Mouse (Mus musculus): ENCODE results near the gene Cul3. TPM values are rescaled to one million over a fixed set of nuclear protein-coding genes. Genes with fewer than 3 reads are reported as not detected.

The Cul3 gene
- polyA plus RNA-seq, 1 experiment: 1.4 TPM

GRCm38 (mm10) chr1:80330970-80331369 lies 9.3 kb downstream of the Cul3 start:
- TF ChIP-seq GATA1 (IDR thresholded peaks at IDR 0.05; ENCODE audit: low read length) (no peak), TAL1 (IDR thresholded peaks at IDR 0.05; ENCODE audit: low read length) (no peak)
- no peaks in the 10 kb centered on the region for H3K9me3 ChIP-seq (ENCODE audit: control insufficient read depth, low read length)
- peaks cover 23% of the 10 kb centered on the region for H3K4me1 ChIP-seq (ENCODE audit: control insufficient read depth)
- H3K36me3 ChIP-seq (ENCODE audit: control insufficient read depth): peaks cover 5% of the 10 kb centered on the region
- no peaks in the 10 kb centered on the region for H3K27me3 ChIP-seq (ENCODE audit: control insufficient read depth)
- H3K4me3 ChIP-seq (replicated peaks): no peak overlapping the region

- no peaks in the 10 kb centered on the region for H3K9me3 ChIP-seq (ENCODE audit: control insufficient read depth, low read length)
- peaks cover 15% of the 10 kb centered on the region for H3K36me3 ChIP-seq (ENCODE audit: control insufficient read depth)
- TF ChIP-seq TAL1 (IDR thresholded peaks at IDR 0.05; ENCODE audit: low read length) (no peak), GATA1 (IDR thresholded peaks at IDR 0.05; ENCODE audit: low read length) (no peak)
- no peak overlapping the region for H3K4me3 ChIP-seq (replicated peaks)
- H3K4me1 ChIP-seq (ENCODE audit: control insufficient read depth): peaks cover 10% of the 10 kb centered on the region
- no peaks in the 10 kb centered on the region for H3K27me3 ChIP-seq (ENCODE audit: control insufficient read depth)
These were observed 14.5 kb downstream of the Cul3 start for GRCm38 (mm10) chr1:80325761-80326160.

GRCm38 (mm10) chr1:80324370-80324769 lies 15.9 kb downstream of the Cul3 start:
- no peaks in the 10 kb centered on the region for H3K27me3 ChIP-seq (ENCODE audit: control insufficient read depth)
- peaks cover 2% of the 10 kb centered on the region for H3K4me1 ChIP-seq (ENCODE audit: control insufficient read depth)
- TF ChIP-seq GATA1 (IDR thresholded peaks at IDR 0.05; ENCODE audit: low read length): no peak
- TF ChIP-seq TAL1 (IDR thresholded peaks at IDR 0.05; ENCODE audit: low read length): no peak
- H3K9me3 ChIP-seq (ENCODE audit: control insufficient read depth, low read length): no peaks in the 10 kb centered on the region
- no peak overlapping the region for H3K4me3 ChIP-seq (replicated peaks)
- peaks cover 18% of the 10 kb centered on the region for H3K36me3 ChIP-seq (ENCODE audit: control insufficient read depth)

GRCm38 (mm10) chr1:80315533-80316045 lies 24.7 kb downstream of the Cul3 start:
- TF ChIP-seq TAL1 (IDR thresholded peaks at IDR 0.05; ENCODE audit: low read length) (no peak), GATA1 (IDR thresholded peaks at IDR 0.05; ENCODE audit: low read length) (no peak)
- Histone ChIP-seq H3K36me3 (ENCODE audit: control insufficient read depth) (peaks cover 11% of the 10 kb centered on the region), H3K9me3 (ENCODE audit: control insufficient read depth, low read length) (no peaks in the 10 kb centered on the region), H3K4me1 (ENCODE audit: control insufficient read depth) (no peaks in the 10 kb centered on the region; the same call in 1 of the 2 replicates), H3K27me3 (ENCODE audit: control insufficient read depth) (no peaks in the 10 kb centered on the region), H3K4me3 (replicated peaks) (no peak overlapping the region)

- peaks cover 10% of the 10 kb centered on the region for H3K36me3 ChIP-seq (ENCODE audit: control insufficient read depth)
- TF ChIP-seq TAL1 (IDR thresholded peaks at IDR 0.05; ENCODE audit: low read length) (no peak), GATA1 (IDR thresholded peaks at IDR 0.05; ENCODE audit: low read length) (no peak)
- no peaks in the 10 kb centered on the region for H3K27me3 ChIP-seq (ENCODE audit: control insufficient read depth)
- H3K4me1 ChIP-seq (ENCODE audit: control insufficient read depth): peaks cover 12% of the 10 kb centered on the region
- no peak overlapping the region for H3K4me3 ChIP-seq (replicated peaks)
- H3K9me3 ChIP-seq (ENCODE audit: control insufficient read depth, low read length): no peaks in the 10 kb centered on the region
These were observed 47.0 kb downstream of the Cul3 start for GRCm38 (mm10) chr1:80293307-80293706.

- Histone ChIP-seq H3K27me3 (ENCODE audit: control insufficient read depth) (no peaks in the 10 kb centered on the region), H3K9me3 (ENCODE audit: control insufficient read depth, low read length) (no peaks in the 10 kb centered on the region), H3K36me3 (ENCODE audit: control insufficient read depth) (peaks cover 82% of the 10 kb centered on the region), H3K4me1 (ENCODE audit: control insufficient read depth) (no peaks in the 10 kb centered on the region), H3K4me3 (replicated peaks) (no peak overlapping the region)
- TF ChIP-seq TAL1 (IDR thresholded peaks at IDR 0.05; ENCODE audit: low read length) (no peak), GATA1 (IDR thresholded peaks at IDR 0.05; ENCODE audit: low read length) (no peak)
These were observed 61.5 kb downstream of the Cul3 start for GRCm38 (mm10) chr1:80278731-80279130.

- H3K4me1 ChIP-seq (ENCODE audit: control insufficient read depth): no peaks in the 10 kb centered on the region
- no peak overlapping the region for H3K4me3 ChIP-seq (replicated peaks)
- H3K36me3 ChIP-seq (ENCODE audit: control insufficient read depth): peaks cover 15% of the 10 kb centered on the region
- no peaks in the 10 kb centered on the region for H3K27me3 ChIP-seq (ENCODE audit: control insufficient read depth)
- no peaks in the 10 kb centered on the region for H3K9me3 ChIP-seq (ENCODE audit: control insufficient read depth, low read length)
- TF ChIP-seq TAL1 (IDR thresholded peaks at IDR 0.05; ENCODE audit: low read length): no peak
- TF ChIP-seq GATA1 (IDR thresholded peaks at IDR 0.05; ENCODE audit: low read length): no peak
These were observed 79.8 kb downstream of the Cul3 start for GRCm38 (mm10) chr1:80260443-80260842.

- H3K36me3 ChIP-seq (ENCODE audit: control insufficient read depth): peaks cover 2% of the 10 kb centered on the region
- H3K4me1 ChIP-seq (ENCODE audit: control insufficient read depth): no peaks in the 10 kb centered on the region
- no peak for TF ChIP-seq TAL1 (IDR thresholded peaks at IDR 0.05; ENCODE audit: low read length)
- TF ChIP-seq GATA1 (IDR thresholded peaks at IDR 0.05; ENCODE audit: low read length): no peak
- H3K4me3 ChIP-seq (replicated peaks): no peak overlapping the region
- no peaks in the 10 kb centered on the region for H3K9me3 ChIP-seq (ENCODE audit: control insufficient read depth, low read length)
- H3K27me3 ChIP-seq (ENCODE audit: control insufficient read depth): no peaks in the 10 kb centered on the region
These were observed 81.6 kb downstream of the Cul3 start for GRCm38 (mm10) chr1:80258632-80259031.

- H3K36me3 ChIP-seq (ENCODE audit: control insufficient read depth): no peaks in the 10 kb centered on the region
- no peak overlapping the region for H3K4me3 ChIP-seq (replicated peaks)
- H3K9me3 ChIP-seq (ENCODE audit: control insufficient read depth, low read length): no peaks in the 10 kb centered on the region
- no peaks in the 10 kb centered on the region; the same call in 1 of the 2 replicates for H3K27me3 ChIP-seq (ENCODE audit: control insufficient read depth)
- no peak for TF ChIP-seq GATA1 (IDR thresholded peaks at IDR 0.05; ENCODE audit: low read length)
- no peak for TF ChIP-seq TAL1 (IDR thresholded peaks at IDR 0.05; ENCODE audit: low read length)
- no peaks in the 10 kb centered on the region for H3K4me1 ChIP-seq (ENCODE audit: control insufficient read depth)
These were observed 87.0 kb downstream of the Cul3 start for GRCm38 (mm10) chr1:80253309-80253708.

- Histone ChIP-seq H3K27me3 (ENCODE audit: control insufficient read depth) (no peaks in the 10 kb centered on the region; the same call in 1 of the 2 replicates), H3K4me3 (replicated peaks) (no peak overlapping the region), H3K4me1 (ENCODE audit: control insufficient read depth) (no peaks in the 10 kb centered on the region), H3K36me3 (ENCODE audit: control insufficient read depth) (no peaks in the 10 kb centered on the region), H3K9me3 (ENCODE audit: control insufficient read depth, low read length) (no peaks in the 10 kb centered on the region)
- TF ChIP-seq TAL1 (IDR thresholded peaks at IDR 0.05; ENCODE audit: low read length) (no peak), GATA1 (IDR thresholded peaks at IDR 0.05; ENCODE audit: low read length) (no peak)
These were observed 90.0 kb downstream of the Cul3 start for GRCm38 (mm10) chr1:80250247-80250646.
